Mouse (Mus musculus) G1E (cell line): ENCODE data around the gene Frat2.

ENCODE experiments used
- CTCF ChIP-seq: IDR thresholded peaks from 2 replicates; pipeline ENCODE4 v1.5.1; 2012; ENCODE audit warnings: low read depth, low read length, inconsistent platforms, mixed read lengths
- GATA1 ChIP-seq: IDR thresholded peaks from 2 replicates; pipeline ENCODE4 v1.6.1; 2012; ENCODE audit warnings: borderline replicate concordance, low read length, inconsistent platforms, mixed read lengths
- GATA2 ChIP-seq: IDR thresholded peaks from 2 replicates; pipeline ENCODE4 v1.6.1; 2012; ENCODE audit warnings: low read depth, low read length, inconsistent platforms, borderline replicate concordance
- POLR2AphosphoS5 ChIP-seq: IDR thresholded peaks from 2 replicates; pipeline ENCODE4 v1.6.1; 2012; ENCODE audit warnings: low read depth, low read length, inconsistent platforms; ENCODE audit not compliant: insufficient replicate concordance
- TAL1 ChIP-seq: conservative IDR thresholded peaks from 2 replicates; pipeline ENCODE4 v1.6.1; 2012; ENCODE audit warnings: low read depth, low read length, inconsistent platforms, mixed read lengths

DNA sequence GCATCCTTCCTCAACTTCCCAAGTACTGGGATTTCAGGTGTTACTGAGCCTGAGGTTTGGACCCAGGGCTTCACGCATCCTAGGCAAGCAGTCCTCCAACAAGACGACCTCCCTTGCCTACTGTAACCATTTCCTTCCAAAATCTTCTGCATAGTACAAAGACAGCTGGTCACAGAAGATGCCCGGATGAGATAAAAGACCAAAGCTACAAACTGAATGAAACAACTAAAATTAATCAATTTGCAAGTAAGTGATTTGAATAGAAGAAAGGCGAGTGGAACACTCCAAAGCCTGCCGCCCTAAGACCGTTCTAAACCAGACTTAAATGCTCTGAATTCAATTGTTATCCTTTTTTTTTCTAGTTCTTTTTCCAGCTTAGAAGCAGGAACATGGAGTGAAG is 12.5 kb downstream of the Frat2 start:
- TF ChIP-seq GATA1 (no peak), POLR2AphosphoS5 (no peak), CTCF (no peak), GATA2 (no peak), TAL1 (no peak)
